Mouse (Mus musculus): ENCODE data around the gene Rnf220. TPM values are rescaled to one million over a fixed set of nuclear protein-coding genes. Genes with fewer than 3 reads are reported as not detected.
A peak's percentile ranks its signal among the peaks of the same experiment; 100 is the strongest.

Rnf220 gene
- polyA plus RNA-seq (2015; fragmentation: Nextera tagmentation; extraction: Ambion mirVana), result 41.5 and 45.4 TPM in 2 replicates

DNA sequence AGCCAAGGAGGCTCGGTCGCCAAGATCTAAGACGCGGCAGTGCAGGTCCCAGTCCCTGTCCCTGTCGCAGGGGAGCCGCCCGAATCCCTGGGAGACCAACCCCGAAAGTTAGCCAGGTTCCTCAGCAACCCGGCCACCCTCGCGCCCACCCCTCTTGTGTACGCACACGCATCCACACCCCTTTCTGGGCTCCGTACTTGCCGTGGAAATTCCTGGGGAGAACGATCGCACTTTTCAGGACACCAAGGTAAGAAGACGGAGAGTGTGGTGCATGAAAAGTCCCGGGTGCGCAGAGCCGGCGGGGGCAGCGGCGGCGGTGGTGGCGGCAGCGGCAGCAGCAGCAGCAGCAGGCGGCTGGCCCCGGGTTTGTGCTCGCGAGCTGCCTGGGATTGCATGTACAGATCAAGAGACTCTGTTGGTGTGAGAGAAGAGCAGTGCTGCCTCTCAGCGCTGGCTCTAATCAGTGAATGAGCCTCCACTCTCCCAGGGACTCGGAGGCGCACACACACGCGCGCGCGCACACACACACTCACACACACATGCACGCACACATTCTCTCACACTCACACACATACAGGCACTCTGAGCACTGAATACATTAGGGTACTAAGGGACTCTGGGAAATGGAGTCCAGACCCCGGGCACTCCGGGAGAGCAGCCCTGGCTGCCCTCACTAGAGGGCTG is at the start of gene Rnf220:
Gene Rnf220, minus strand, starts transcription at position 571 of the 684 bp plus-strand sequence.
- Histone ChIP-seq H3K27me3 (ENCODE audit: control insufficient read depth, insufficient read depth, low read length) (peaks cover 26% of the 10 kb centered on the region), H3K4me2 (ENCODE audit: low read depth, low read length) (peak within 1 kb of the TSS; percentile 97), H3K4me1 (ENCODE audit: control insufficient read depth, insufficient read depth, low read length) (peaks cover 23% of the 10 kb centered on the region), H3K27ac (ENCODE audit: low read length) (no peak within 1 kb of the TSS), H3K36me3 (ENCODE audit: control insufficient read depth, insufficient read depth) (no peaks in the 10 kb centered on the region), H3K4me3 (ENCODE audit: low read length) (peak within 1 kb of the TSS; percentile 55), H3K9ac (ENCODE audit: low read length) (peak within 1 kb of the TSS; percentile 43), H3K9me3 (replicated peaks; ENCODE audit: control insufficient read depth, low read length) (peaks cover 2% of the 10 kb centered on the region; the same call in 1 of the 2 replicates)
- peak; percentile 78 for ATAC-seq (replicated peaks; ENCODE audit: extremely low read depth, insufficient read depth, low FRiP score)
- WGBS, result under 1% methylated on average over 42 of the region's 42 CpGs

- ATAC-seq (replicated peaks; ENCODE audit: extremely low read depth, insufficient read depth, low FRiP score), result no peak
- Histone ChIP-seq H3K9ac (ENCODE audit: low read length) (no peak overlapping the region), H3K27ac (ENCODE audit: low read length) (no peak overlapping the region), H3K4me2 (ENCODE audit: low read depth, low read length) (no peak overlapping the region), H3K4me3 (ENCODE audit: low read length) (no peak overlapping the region), H3K27me3 (ENCODE audit: control insufficient read depth, insufficient read depth, low read length) (no peaks in the 10 kb centered on the region), H3K4me1 (ENCODE audit: control insufficient read depth, insufficient read depth, low read length) (peaks cover 9% of the 10 kb centered on the region), H3K36me3 (ENCODE audit: control insufficient read depth, insufficient read depth) (no peaks in the 10 kb centered on the region), H3K9me3 (replicated peaks; ENCODE audit: control insufficient read depth, low read length) (no peaks in the 10 kb centered on the region)
- 83% methylated on average over 6 of the region's 6 CpGs for WGBS
These were observed 49.8 kb upstream of the Rnf220 start for GRCm38 (mm10) chr4:117546616-117547015.

DNA sequence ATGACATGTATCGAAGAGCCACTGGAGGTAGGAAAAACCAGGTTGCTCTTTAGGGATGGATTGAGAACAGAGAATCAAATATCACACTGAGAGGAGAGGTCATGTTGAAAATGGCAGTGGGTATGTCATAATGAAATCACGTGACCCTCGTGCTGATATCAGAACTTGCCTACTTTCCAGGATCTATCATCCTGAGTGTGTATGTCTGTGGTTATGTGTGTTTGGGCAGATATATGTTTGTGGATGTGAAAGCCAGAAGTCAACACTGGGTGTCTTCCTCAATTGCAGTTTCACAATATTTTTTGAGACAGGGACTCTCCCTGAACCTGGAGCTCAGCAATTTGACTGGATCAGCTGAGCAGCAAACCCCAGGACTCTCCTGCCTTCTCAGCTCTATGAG is 48.6 kb upstream of the Rnf220 start:
- H3K27me3 ChIP-seq (ENCODE audit: control insufficient read depth, insufficient read depth, low read length), result no peaks in the 10 kb centered on the region
- no peak overlapping the region for H3K27ac ChIP-seq (ENCODE audit: low read length)
- 83% methylated on average over 3 of the region's 3 CpGs for WGBS
- no peak overlapping the region for H3K9ac ChIP-seq (ENCODE audit: low read length)
- H3K9me3 ChIP-seq (replicated peaks; ENCODE audit: control insufficient read depth, low read length), result no peaks in the 10 kb centered on the region
- H3K4me2 ChIP-seq (ENCODE audit: low read depth, low read length), result no peak overlapping the region
- no peaks in the 10 kb centered on the region for H3K36me3 ChIP-seq (ENCODE audit: control insufficient read depth, insufficient read depth)
- no peaks in the 10 kb centered on the region for H3K4me1 ChIP-seq (ENCODE audit: control insufficient read depth, insufficient read depth, low read length)
- H3K4me3 ChIP-seq (ENCODE audit: low read length), result no peak overlapping the region
- no peak for ATAC-seq (replicated peaks; ENCODE audit: extremely low read depth, insufficient read depth, low FRiP score)

DNA sequence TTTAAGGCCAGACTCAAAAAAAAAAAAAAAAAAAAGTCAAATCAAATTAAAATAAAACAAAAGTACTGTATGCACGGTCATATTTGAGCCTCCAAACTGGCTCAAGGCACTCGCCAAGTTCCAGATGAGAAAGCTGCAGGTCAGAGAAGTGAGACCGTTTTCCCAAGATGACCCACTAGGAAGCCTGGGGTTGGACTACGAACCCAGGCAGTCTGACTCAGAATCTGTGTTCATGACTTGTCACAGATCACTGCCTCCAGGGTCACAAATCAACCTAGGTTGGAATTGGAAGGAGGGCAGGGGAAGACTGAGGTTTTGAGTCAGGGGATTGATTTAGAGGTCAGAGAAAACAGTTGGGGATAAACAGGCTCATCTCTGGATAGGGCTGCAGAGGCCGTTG is 43.7 kb upstream of the Rnf220 start:
- H3K9me3 ChIP-seq (replicated peaks; ENCODE audit: control insufficient read depth, low read length), result no peaks in the 10 kb centered on the region
- H3K4me1 ChIP-seq (ENCODE audit: control insufficient read depth, insufficient read depth, low read length), result no peaks in the 10 kb centered on the region
- H3K9ac ChIP-seq (ENCODE audit: low read length), result no peak overlapping the region
- ATAC-seq (replicated peaks; ENCODE audit: extremely low read depth, insufficient read depth, low FRiP score), result no peak
- no peaks in the 10 kb centered on the region for H3K27me3 ChIP-seq (ENCODE audit: control insufficient read depth, insufficient read depth, low read length)
- no peak overlapping the region for H3K4me2 ChIP-seq (ENCODE audit: low read depth, low read length)
- 77% methylated on average over 5 of the region's 5 CpGs for WGBS
- H3K36me3 ChIP-seq (ENCODE audit: control insufficient read depth, insufficient read depth), result no peaks in the 10 kb centered on the region
- no peak overlapping the region for H3K4me3 ChIP-seq (ENCODE audit: low read length)
- no peak overlapping the region for H3K27ac ChIP-seq (ENCODE audit: low read length)

DNA sequence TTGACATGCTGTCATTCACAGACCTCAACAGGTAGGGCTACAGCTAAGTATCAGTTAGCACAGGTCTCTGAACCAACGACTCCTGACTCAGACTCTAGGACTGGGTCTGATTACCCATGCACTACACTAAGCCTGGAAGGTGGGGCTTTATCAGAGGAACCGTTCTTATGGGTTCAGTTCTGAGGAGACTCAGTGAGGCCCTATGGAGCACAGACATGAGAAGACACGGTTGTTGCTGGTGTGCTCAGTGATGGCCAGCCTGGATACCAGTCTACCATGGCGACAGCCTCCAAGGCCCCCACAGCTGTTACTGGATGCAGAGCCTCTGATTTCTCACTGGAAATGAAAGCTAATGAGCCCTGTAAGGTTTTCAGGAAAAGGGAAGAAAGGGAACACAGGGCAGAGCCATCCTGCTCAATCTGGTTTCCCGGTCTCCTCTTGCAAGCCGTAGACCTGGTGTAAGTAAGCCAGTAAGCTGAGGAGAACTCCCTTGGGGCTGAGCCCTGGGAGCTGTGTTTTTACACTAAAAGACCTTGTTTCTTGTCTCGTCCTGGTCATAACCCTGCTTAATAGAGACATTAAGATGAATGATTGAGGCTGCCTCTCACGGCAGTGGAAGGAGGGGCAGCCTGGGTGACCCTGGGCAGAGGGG is 42.6 kb upstream of the Rnf220 start:
- no peak overlapping the region for H3K27ac ChIP-seq (ENCODE audit: low read length)
- WGBS, result 73% methylated on average over 8 of the region's 8 CpGs
- no peaks in the 10 kb centered on the region for H3K9me3 ChIP-seq (replicated peaks; ENCODE audit: control insufficient read depth, low read length)
- no peak overlapping the region for H3K9ac ChIP-seq (ENCODE audit: low read length)
- no peaks in the 10 kb centered on the region for H3K36me3 ChIP-seq (ENCODE audit: control insufficient read depth, insufficient read depth)
- H3K4me3 ChIP-seq (ENCODE audit: low read length), result no peak overlapping the region
- no peaks in the 10 kb centered on the region for H3K4me1 ChIP-seq (ENCODE audit: control insufficient read depth, insufficient read depth, low read length)
- no peak overlapping the region for H3K4me2 ChIP-seq (ENCODE audit: low read depth, low read length)
- no peaks in the 10 kb centered on the region for H3K27me3 ChIP-seq (ENCODE audit: control insufficient read depth, insufficient read depth, low read length)
- no peak for ATAC-seq (replicated peaks; ENCODE audit: extremely low read depth, insufficient read depth, low FRiP score)

DNA sequence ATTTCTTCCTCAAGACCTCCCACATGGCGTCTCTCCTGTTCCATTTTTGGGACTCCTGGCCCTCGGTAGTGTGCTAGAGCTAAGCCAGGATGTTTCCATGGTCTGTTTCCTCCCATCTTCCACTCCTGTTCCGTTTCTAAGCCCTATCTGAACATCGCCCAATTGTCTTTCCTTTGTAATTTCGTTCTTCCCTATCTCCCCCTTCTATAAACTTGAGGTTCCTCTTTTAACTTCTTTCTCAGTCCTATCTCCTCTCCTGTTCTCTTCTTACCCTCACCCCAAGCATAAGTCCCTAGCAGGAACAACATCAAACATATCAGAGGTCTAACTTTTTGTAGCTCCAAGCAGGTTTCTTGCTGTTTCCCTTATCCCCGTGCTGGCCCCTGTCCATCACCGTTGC is 40.1 kb upstream of the Rnf220 start:
- WGBS, result 67% methylated on average over 7 of the region's 7 CpGs
- H3K9me3 ChIP-seq (replicated peaks; ENCODE audit: control insufficient read depth, low read length), result no peaks in the 10 kb centered on the region
- ATAC-seq (replicated peaks; ENCODE audit: extremely low read depth, insufficient read depth, low FRiP score), result no peak

DNA sequence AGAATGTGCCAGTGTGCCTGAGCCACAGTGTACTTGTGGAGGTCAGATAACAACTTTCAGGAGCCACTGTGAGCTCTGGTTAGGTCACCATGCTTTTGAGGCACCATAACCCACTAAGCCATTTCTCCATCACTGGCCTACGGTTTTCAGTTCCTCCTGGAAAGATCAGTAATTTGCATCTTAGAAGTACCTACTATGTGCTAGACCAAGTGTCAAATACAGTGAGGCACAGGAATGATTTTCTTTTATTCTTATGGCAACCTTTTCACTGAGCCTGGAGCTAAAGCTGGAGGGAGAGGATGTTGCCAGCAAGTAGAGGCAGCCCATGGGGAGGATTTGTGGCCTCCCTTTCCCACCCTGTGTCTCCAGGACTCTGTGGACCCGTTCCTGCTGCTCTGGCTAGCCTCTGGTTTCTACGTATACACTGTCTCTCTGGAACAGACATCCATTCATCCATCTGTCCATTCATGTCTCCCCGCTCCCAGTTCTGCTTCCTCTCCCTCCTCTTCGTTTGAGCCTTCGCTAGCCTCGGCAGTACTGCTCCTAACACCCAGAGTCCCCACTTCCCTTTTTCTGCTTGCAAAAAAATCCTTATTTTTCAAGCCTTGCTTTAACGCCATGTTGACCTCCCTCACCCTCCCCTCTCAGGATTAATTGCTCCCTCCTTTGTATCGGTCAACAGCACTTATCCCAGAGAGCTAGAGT is 38.8 kb upstream of the Rnf220 start:
- Histone ChIP-seq H3K9ac (ENCODE audit: low read length) (no peak overlapping the region), H3K4me2 (ENCODE audit: low read depth, low read length) (no peak overlapping the region), H3K36me3 (ENCODE audit: control insufficient read depth, insufficient read depth) (no peaks in the 10 kb centered on the region), H3K4me1 (ENCODE audit: control insufficient read depth, insufficient read depth, low read length) (no peaks in the 10 kb centered on the region), H3K9me3 (replicated peaks; ENCODE audit: control insufficient read depth, low read length) (no peaks in the 10 kb centered on the region), H3K4me3 (ENCODE audit: low read length) (no peak overlapping the region), H3K27ac (ENCODE audit: low read length) (no peak overlapping the region), H3K27me3 (ENCODE audit: control insufficient read depth, insufficient read depth, low read length) (no peaks in the 10 kb centered on the region)
- WGBS, result 68% methylated on average over 9 of the region's 9 CpGs
- no peak for ATAC-seq (replicated peaks; ENCODE audit: extremely low read depth, insufficient read depth, low FRiP score)

More for the DNA sequence above, 40.1 kb upstream of the Rnf220 start:
- no peaks in the 10 kb centered on the region for H3K27me3 ChIP-seq (ENCODE audit: control insufficient read depth, insufficient read depth, low read length)
- H3K9ac ChIP-seq (ENCODE audit: low read length), result no peak overlapping the region
- H3K4me3 ChIP-seq (ENCODE audit: low read length), result no peak overlapping the region
- H3K4me1 ChIP-seq (ENCODE audit: control insufficient read depth, insufficient read depth, low read length), result no peaks in the 10 kb centered on the region
- H3K4me2 ChIP-seq (ENCODE audit: low read depth, low read length), result no peak overlapping the region
- no peak overlapping the region for H3K27ac ChIP-seq (ENCODE audit: low read length)
- no peaks in the 10 kb centered on the region for H3K36me3 ChIP-seq (ENCODE audit: control insufficient read depth, insufficient read depth)

DNA sequence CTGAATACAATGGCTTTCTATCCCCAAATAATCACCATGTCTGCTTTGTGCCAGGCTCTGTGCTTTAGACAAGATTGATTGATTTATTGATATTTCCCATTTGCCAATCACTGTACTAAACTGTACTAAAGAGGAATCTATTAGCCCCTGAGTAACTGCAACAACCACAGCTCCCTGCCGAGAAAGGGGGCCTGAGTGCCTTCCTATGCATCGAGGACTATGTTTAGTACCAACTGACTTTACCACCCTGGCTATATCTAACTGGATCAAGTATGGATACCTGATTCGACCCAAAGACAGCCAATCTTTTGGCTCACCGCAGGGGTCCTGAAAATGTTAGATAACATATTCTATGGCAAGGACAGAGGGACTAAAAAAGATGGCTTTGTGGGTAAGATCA is 33.0 kb upstream of the Rnf220 start:
- Histone ChIP-seq H3K4me3 (ENCODE audit: low read length) (no peak overlapping the region), H3K4me2 (ENCODE audit: low read depth, low read length) (no peak overlapping the region), H3K36me3 (ENCODE audit: control insufficient read depth, insufficient read depth) (no peaks in the 10 kb centered on the region), H3K9ac (ENCODE audit: low read length) (no peak overlapping the region), H3K27me3 (ENCODE audit: control insufficient read depth, insufficient read depth, low read length) (peaks cover 2% of the 10 kb centered on the region; the same call in 1 of the 2 replicates), H3K4me1 (ENCODE audit: control insufficient read depth, insufficient read depth, low read length) (no peaks in the 10 kb centered on the region), H3K9me3 (replicated peaks; ENCODE audit: control insufficient read depth, low read length) (no peaks in the 10 kb centered on the region), H3K27ac (ENCODE audit: low read length) (no peak overlapping the region)
- no peak for ATAC-seq (replicated peaks; ENCODE audit: extremely low read depth, insufficient read depth, low FRiP score)
- WGBS, result 75% methylated on average over 4 of the region's 4 CpGs

DNA sequence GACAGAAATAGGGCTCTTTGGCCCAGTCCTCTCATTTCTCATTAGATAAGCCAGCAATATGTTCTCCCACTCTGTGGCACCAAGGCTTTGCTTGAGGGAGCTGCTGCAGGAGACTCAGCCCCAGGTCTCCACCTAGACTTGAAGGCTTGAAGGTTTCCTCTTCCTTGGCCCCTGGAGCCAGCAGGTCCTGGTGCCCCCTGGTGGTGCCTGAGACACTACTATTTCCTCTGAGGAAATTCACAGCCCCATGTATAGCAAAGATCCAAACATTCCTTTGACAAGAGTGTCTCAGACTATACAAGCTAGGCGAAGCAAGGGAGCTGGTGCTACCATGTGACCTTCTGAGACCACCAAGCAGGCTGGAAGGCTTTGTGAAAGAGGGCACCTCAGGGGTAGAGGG is 31.1 kb upstream of the Rnf220 start:
- H3K9me3 ChIP-seq (replicated peaks; ENCODE audit: control insufficient read depth, low read length), result no peaks in the 10 kb centered on the region
- H3K4me1 ChIP-seq (ENCODE audit: control insufficient read depth, insufficient read depth, low read length), result no peaks in the 10 kb centered on the region
- no peak overlapping the region for H3K9ac ChIP-seq (ENCODE audit: low read length)
- H3K27me3 ChIP-seq (ENCODE audit: control insufficient read depth, insufficient read depth, low read length), result peaks cover 2% of the 10 kb centered on the region; the same call in 1 of the 2 replicates
- H3K4me3 ChIP-seq (ENCODE audit: low read length), result no peak overlapping the region
- 4% methylated on average over 1 of the region's 1 CpGs for WGBS
- H3K36me3 ChIP-seq (ENCODE audit: control insufficient read depth, insufficient read depth), result no peaks in the 10 kb centered on the region
- no peak for ATAC-seq (replicated peaks; ENCODE audit: extremely low read depth, insufficient read depth, low FRiP score)
- H3K4me2 ChIP-seq (ENCODE audit: low read depth, low read length), result no peak overlapping the region
- no peak overlapping the region for H3K27ac ChIP-seq (ENCODE audit: low read length)

Data from heart, embryonic 16.5 days (tissue).